Mouse (Mus musculus): ENCODE measurements around the gene Nppb. TPM values are rescaled to one million over a fixed set of nuclear protein-coding genes. Genes with fewer than 3 reads are reported as not detected.
A peak's percentile ranks its signal among the peaks of the same experiment; 100 is the strongest.

Gene Nppb
- polyA plus RNA-seq, 1 experiment, result not detected

- TF ChIP-seq POLR2A (IDR thresholded peaks at IDR 0.05; ENCODE audit: low read depth, low read length) (no peak), CTCF (conservative IDR thresholded peaks at IDR 0.05; ENCODE audit: insufficient read depth, insufficient read length, low read depth, low read length) (peak; percentile 77)
- Histone ChIP-seq H3K4me3 (ENCODE audit: insufficient read depth, low read depth, low read length) (no peak overlapping the region), H3K36me3 (ENCODE audit: control insufficient read depth, insufficient read depth, low read length) (no peaks in the 10 kb centered on the region), H3K27ac (ENCODE audit: insufficient read depth, low read depth, low read length) (no peak overlapping the region), H3K27me3 (replicated peaks; ENCODE audit: control insufficient read depth, insufficient read depth, low read length) (no peaks in the 10 kb centered on the region), H3K4me1 (ENCODE audit: control insufficient read depth, insufficient read depth, low read length) (no peaks in the 10 kb centered on the region)
- peak; percentile 83 for DNase-seq
- WGBS, result 35% methylated on average over 6 of the region's 6 CpGs
Observed at GRCm38 (mm10) chr4:147959881-147960831, 25.4 kb upstream of the Nppb start.

GRCm38 (mm10) chr4:147962781-147963180 is 22.8 kb upstream of the Nppb start:
- Histone ChIP-seq H3K27me3 (replicated peaks; ENCODE audit: control insufficient read depth, insufficient read depth, low read length) (no peaks in the 10 kb centered on the region), H3K4me3 (ENCODE audit: insufficient read depth, low read depth, low read length) (no peak overlapping the region), H3K4me1 (ENCODE audit: control insufficient read depth, insufficient read depth, low read length) (no peaks in the 10 kb centered on the region; the same call in 1 of the 2 replicates), H3K27ac (ENCODE audit: insufficient read depth, low read depth, low read length) (no peak overlapping the region), H3K36me3 (ENCODE audit: control insufficient read depth, insufficient read depth, low read length) (no peaks in the 10 kb centered on the region)
- 53% methylated on average over 6 of the region's 6 CpGs for WGBS
- TF ChIP-seq POLR2A (IDR thresholded peaks at IDR 0.05; ENCODE audit: low read depth, low read length), result no peak
- DNase-seq, result no peak

DNA sequence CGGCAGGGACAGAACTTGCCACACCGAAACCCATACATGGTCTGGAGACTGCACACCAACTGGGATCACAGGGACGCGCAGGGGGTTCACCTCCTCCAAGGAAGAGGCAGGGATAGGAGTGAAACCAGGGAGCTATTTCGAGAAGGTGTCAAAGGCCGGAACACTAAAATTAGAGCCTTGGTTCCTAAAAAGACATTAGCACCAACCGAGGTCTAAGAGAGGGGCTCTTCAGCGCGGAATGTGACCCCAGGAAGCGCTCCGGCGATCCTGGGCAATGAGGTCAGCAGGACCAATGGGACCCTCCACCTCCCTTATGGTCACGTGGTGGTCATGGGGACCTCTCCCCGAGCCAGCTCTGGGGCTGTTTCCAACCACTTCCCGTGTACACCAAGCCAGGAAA is 22.0 kb upstream of the Nppb start:
- no peak for TF ChIP-seq POLR2A (IDR thresholded peaks at IDR 0.05; ENCODE audit: low read depth, low read length)
- TF ChIP-seq CTCF (conservative IDR thresholded peaks at IDR 0.05; ENCODE audit: insufficient read depth, insufficient read length, low read depth, low read length), result no peak
- Histone ChIP-seq H3K4me1 (ENCODE audit: control insufficient read depth, insufficient read depth, low read length) (no peaks in the 10 kb centered on the region; the same call in 1 of the 2 replicates), H3K36me3 (ENCODE audit: control insufficient read depth, insufficient read depth, low read length) (no peaks in the 10 kb centered on the region), H3K4me3 (ENCODE audit: insufficient read depth, low read depth, low read length) (no peak overlapping the region), H3K27me3 (replicated peaks; ENCODE audit: control insufficient read depth, insufficient read depth, low read length) (no peaks in the 10 kb centered on the region), H3K27ac (ENCODE audit: insufficient read depth, low read depth, low read length) (no peak overlapping the region)
- DNase-seq, result no peak
- whole genome bisulfite sequencing, result 79% methylated on average over 15 of the region's 15 CpGs

DNA sequence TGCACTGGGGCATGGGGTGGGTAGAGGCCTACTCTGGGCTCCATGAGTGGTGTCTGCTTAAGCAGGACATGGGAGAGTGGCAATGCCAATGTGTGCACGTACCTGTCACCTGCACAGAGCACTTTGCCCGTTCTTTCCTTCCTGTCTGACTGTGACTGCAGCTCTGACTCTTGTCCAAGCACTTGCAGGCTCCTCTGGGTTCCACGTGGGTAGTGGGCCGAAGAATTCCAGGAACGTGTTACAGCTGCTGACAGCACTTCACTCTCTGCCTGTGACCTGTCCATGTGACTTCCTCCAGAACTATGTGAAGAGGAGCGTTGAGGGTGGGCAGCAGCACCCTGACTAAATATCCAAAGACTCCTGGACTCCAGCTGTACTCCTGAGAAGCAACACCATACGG is 19.9 kb upstream of the Nppb start:
- no peaks in the 10 kb centered on the region for H3K27me3 ChIP-seq (replicated peaks; ENCODE audit: control insufficient read depth, insufficient read depth, low read length)
- 32% methylated on average over 7 of the region's 7 CpGs for WGBS
- no peak overlapping the region for H3K27ac ChIP-seq (ENCODE audit: insufficient read depth, low read depth, low read length)
- no peak overlapping the region for H3K4me3 ChIP-seq (ENCODE audit: insufficient read depth, low read depth, low read length)
- TF ChIP-seq POLR2A (IDR thresholded peaks at IDR 0.05; ENCODE audit: low read depth, low read length) (no peak), CTCF (conservative IDR thresholded peaks at IDR 0.05; ENCODE audit: insufficient read depth, insufficient read length, low read depth, low read length) (no peak)
- no peaks in the 10 kb centered on the region for H3K36me3 ChIP-seq (ENCODE audit: control insufficient read depth, insufficient read depth, low read length)
- no peaks in the 10 kb centered on the region; the same call in 1 of the 2 replicates for H3K4me1 ChIP-seq (ENCODE audit: control insufficient read depth, insufficient read depth, low read length)
- DNase-seq, result peak; percentile 85

- WGBS, result 77% methylated on average over 2 of the region's 2 CpGs
- H3K27ac ChIP-seq (ENCODE audit: insufficient read depth, low read depth, low read length), result no peak overlapping the region
- DNase-seq, result no peak
- no peak for TF ChIP-seq CTCF (conservative IDR thresholded peaks at IDR 0.05; ENCODE audit: insufficient read depth, insufficient read length, low read depth, low read length)
- TF ChIP-seq POLR2A (IDR thresholded peaks at IDR 0.05; ENCODE audit: low read depth, low read length), result no peak
- H3K36me3 ChIP-seq (ENCODE audit: control insufficient read depth, insufficient read depth, low read length), result no peaks in the 10 kb centered on the region
- H3K27me3 ChIP-seq (replicated peaks; ENCODE audit: control insufficient read depth, insufficient read depth, low read length), result no peaks in the 10 kb centered on the region
- no peaks in the 10 kb centered on the region; the same call in 1 of the 2 replicates for H3K4me1 ChIP-seq (ENCODE audit: control insufficient read depth, insufficient read depth, low read length)
- H3K4me3 ChIP-seq (ENCODE audit: insufficient read depth, low read depth, low read length), result no peak overlapping the region
Observed at GRCm38 (mm10) chr4:147968816-147969215, 16.8 kb upstream of the Nppb start.

DNA sequence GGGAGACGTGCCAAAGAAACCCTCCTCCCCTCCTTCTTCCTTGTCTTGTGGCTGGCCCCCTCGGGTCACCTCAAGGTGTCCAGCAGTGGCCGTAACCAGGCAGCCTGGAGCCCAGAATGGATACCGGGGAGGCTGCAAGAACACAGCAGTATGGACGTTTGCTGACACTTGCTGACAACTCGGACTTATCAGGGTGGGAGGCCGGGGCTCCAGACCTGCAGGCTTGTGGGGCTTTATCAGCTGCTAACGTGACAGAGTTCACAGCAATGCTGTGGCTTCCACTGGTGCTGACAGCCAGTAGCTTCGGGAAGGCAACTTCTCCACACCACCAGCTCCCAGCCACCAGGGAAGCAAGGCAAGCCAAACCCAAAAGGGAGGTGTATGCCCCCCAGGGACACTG is 16.3 kb upstream of the Nppb start:
- Histone ChIP-seq H3K27me3 (replicated peaks; ENCODE audit: control insufficient read depth, insufficient read depth, low read length) (no peaks in the 10 kb centered on the region), H3K27ac (ENCODE audit: insufficient read depth, low read depth, low read length) (no peak overlapping the region), H3K36me3 (ENCODE audit: control insufficient read depth, insufficient read depth, low read length) (no peaks in the 10 kb centered on the region), H3K4me1 (ENCODE audit: control insufficient read depth, insufficient read depth, low read length) (no peaks in the 10 kb centered on the region; the same call in 1 of the 2 replicates), H3K4me3 (ENCODE audit: insufficient read depth, low read depth, low read length) (no peak overlapping the region)
- TF ChIP-seq CTCF (conservative IDR thresholded peaks at IDR 0.05; ENCODE audit: insufficient read depth, insufficient read length, low read depth, low read length) (no peak), POLR2A (IDR thresholded peaks at IDR 0.05; ENCODE audit: low read depth, low read length) (no peak)
- WGBS, result 47% methylated on average over 9 of the region's 9 CpGs
- no peak for DNase-seq

DNA sequence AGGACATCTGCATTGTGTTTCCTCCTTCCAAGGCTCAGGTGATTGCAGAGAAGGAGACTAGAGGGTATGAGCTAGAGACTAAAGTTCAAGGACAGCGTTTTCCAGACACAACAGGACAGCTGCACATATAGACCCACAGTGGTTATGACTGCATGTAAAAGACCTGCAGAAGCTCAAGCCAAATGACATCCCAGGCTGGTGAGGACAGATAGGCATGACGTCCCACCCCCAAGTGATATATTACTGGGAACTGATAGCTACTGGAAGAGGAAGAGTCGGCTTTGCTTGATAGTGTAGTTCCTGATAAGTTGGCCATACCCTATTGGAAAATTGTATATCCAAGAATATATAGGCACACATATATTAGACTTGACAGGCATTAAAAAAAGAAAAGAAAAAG is 9.4 kb upstream of the Nppb start:
- 69% methylated on average over 3 of the region's 3 CpGs for WGBS
- DNase-seq, result no peak
- no peaks in the 10 kb centered on the region for H3K36me3 ChIP-seq (ENCODE audit: control insufficient read depth, insufficient read depth, low read length)
- TF ChIP-seq POLR2A (IDR thresholded peaks at IDR 0.05; ENCODE audit: low read depth, low read length), result no peak
- TF ChIP-seq CTCF (conservative IDR thresholded peaks at IDR 0.05; ENCODE audit: insufficient read depth, insufficient read length, low read depth, low read length), result no peak
- no peak overlapping the region for H3K27ac ChIP-seq (ENCODE audit: insufficient read depth, low read depth, low read length)
- no peaks in the 10 kb centered on the region for H3K27me3 ChIP-seq (replicated peaks; ENCODE audit: control insufficient read depth, insufficient read depth, low read length)
- no peak overlapping the region for H3K4me3 ChIP-seq (ENCODE audit: insufficient read depth, low read depth, low read length)
- H3K4me1 ChIP-seq (ENCODE audit: control insufficient read depth, insufficient read depth, low read length), result peaks cover 6% of the 10 kb centered on the region

Data from kidney, adult 2 months (tissue).